Mouse (Mus musculus) testis, adult 2 months (tissue): ENCODE results near the gene Hilpda. TPM values are rescaled to one million over a fixed set of nuclear protein-coding genes. Genes with fewer than 3 reads are reported as not detected.
A peak's percentile ranks its signal among the peaks of the same experiment; 100 is the strongest.

Experiments
- H3K27ac ChIP-seq: fragments of 200-500 bp; 2 replicates; pipeline ENCODE4 v1.5.1; 2012; ENCODE audit warnings: low read depth, low read length; ENCODE audit not compliant: control insufficient read depth, insufficient read depth
- H3K27me3 ChIP-seq: fragments of 200-500 bp; 2 replicates; pipeline ENCODE4 v1.6.1; 2012; ENCODE audit warnings: mild to moderate bottlenecking, low read length, moderate library complexity; ENCODE audit not compliant: control insufficient read depth, insufficient read depth
- H3K36me3 ChIP-seq: fragments of 200-500 bp; 2 replicates; pipeline ENCODE4 v1.6.1; 2012; ENCODE audit warnings: mild to moderate bottlenecking, low read length; ENCODE audit not compliant: control insufficient read depth, insufficient read depth
- H3K4me1 ChIP-seq: fragments of 200-500 bp; 2 replicates; pipeline ENCODE4 v1.6.1; 2012; ENCODE audit warnings: low read length; ENCODE audit not compliant: control insufficient read depth, insufficient read depth
- H3K4me3 ChIP-seq: fragments of 200-500 bp; 2 replicates; pipeline ENCODE4 v1.5.1; 2012; ENCODE audit warnings: low read depth, mild to moderate bottlenecking, low read length, moderate library complexity, mixed read lengths; ENCODE audit not compliant: control insufficient read depth
- CTCF ChIP-seq: fragments of 200-500 bp; IDR thresholded peaks from 2 replicates; pipeline ENCODE4 v1.5.1; 2012; ENCODE audit warnings: low read depth, mild to moderate bottlenecking, inconsistent platforms, low read length, moderate library complexity; ENCODE audit not compliant: control insufficient read depth, insufficient read depth, insufficient replicate concordance
- POLR2A ChIP-seq: fragments of 200-500 bp; IDR thresholded peaks from 2 replicates; pipeline ENCODE4 v1.6.1; 2012; ENCODE audit warnings: low read depth, mild to moderate bottlenecking, inconsistent platforms, low read length, moderate library complexity; ENCODE audit not compliant: control insufficient read depth
- polyA plus RNA-seq: library from polyadenylated mRNA; depleted of rRNA; stranded (reverse); fragments of >200 nt; gene quantifications from 2 replicates; pipeline ENCODE4 v1.2.3, GENCODE M21; 2012; rRNA removed

The Hilpda gene
- 54.0 and 56.2 TPM in 2 replicates for polyA plus RNA-seq

GRCm38 (mm10) chr6:29272312-29273072 lies at the start of gene Hilpda:
Hilpda (plus strand) TSS chr6:29272488.
- no peaks in the 10 kb centered on the region for H3K36me3 ChIP-seq
- peaks cover 9% of the 10 kb centered on the region for H3K4me1 ChIP-seq
- H3K4me3 ChIP-seq: peak within 1 kb of the TSS; percentile 88
- peak within 1 kb of the TSS; percentile 88 for H3K27ac ChIP-seq
- no peaks in the 10 kb centered on the region for H3K27me3 ChIP-seq
- TF ChIP-seq CTCF (no peak), POLR2A (peak; percentile 97)

GRCm38 (mm10) chr6:29229265-29229913 lies 42.9 kb upstream of the Hilpda start:
- Histone ChIP-seq H3K27me3 (no peaks in the 10 kb centered on the region), H3K27ac (no peak overlapping the region), H3K36me3 (no peaks in the 10 kb centered on the region), H3K4me3 (no peak overlapping the region), H3K4me1 (no peaks in the 10 kb centered on the region)
- no peak for TF ChIP-seq CTCF
- no peak for TF ChIP-seq POLR2A

DNA sequence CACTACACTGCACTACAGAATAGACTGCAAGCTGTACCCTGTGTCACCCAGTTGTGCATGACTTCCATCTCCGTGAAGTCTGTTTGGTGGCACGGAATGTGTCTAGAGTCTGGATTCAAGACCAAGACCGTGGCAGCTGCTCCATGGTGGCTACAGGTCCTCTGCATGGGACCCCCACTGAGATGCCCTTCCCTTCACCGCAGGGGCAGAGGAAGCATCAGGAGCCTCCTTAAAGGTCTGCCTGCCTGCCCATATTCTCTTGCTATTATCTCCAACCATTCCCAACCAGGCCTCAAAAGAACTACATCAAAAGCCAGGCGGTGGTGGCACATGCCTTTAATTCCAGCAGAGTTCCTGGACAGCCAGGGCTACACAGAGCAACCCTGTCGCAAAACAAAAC lies 41.9 kb upstream of the Hilpda start:
- TF ChIP-seq POLR2A: no peak

GRCm38 (mm10) chr6:29231799-29232198 lies 40.5 kb upstream of the Hilpda start:
- Histone ChIP-seq H3K4me3 (no peak overlapping the region), H3K27ac (no peak overlapping the region), H3K36me3 (no peaks in the 10 kb centered on the region), H3K4me1 (no peaks in the 10 kb centered on the region), H3K27me3 (no peaks in the 10 kb centered on the region)
- TF ChIP-seq CTCF (no peak), POLR2A (no peak)

More for the DNA sequence above, 41.9 kb upstream of the Hilpda start:
- no peaks in the 10 kb centered on the region for H3K4me1 ChIP-seq
- no peak overlapping the region for H3K27ac ChIP-seq
- H3K36me3 ChIP-seq: no peaks in the 10 kb centered on the region
- no peaks in the 10 kb centered on the region for H3K27me3 ChIP-seq
- H3K4me3 ChIP-seq: no peak overlapping the region

GRCm38 (mm10) chr6:29232321-29232720 lies 40.0 kb upstream of the Hilpda start:
- Histone ChIP-seq H3K4me1 (no peaks in the 10 kb centered on the region), H3K27me3 (no peaks in the 10 kb centered on the region), H3K27ac (no peak overlapping the region), H3K36me3 (no peaks in the 10 kb centered on the region), H3K4me3 (no peak overlapping the region)
- no peak for TF ChIP-seq POLR2A

DNA sequence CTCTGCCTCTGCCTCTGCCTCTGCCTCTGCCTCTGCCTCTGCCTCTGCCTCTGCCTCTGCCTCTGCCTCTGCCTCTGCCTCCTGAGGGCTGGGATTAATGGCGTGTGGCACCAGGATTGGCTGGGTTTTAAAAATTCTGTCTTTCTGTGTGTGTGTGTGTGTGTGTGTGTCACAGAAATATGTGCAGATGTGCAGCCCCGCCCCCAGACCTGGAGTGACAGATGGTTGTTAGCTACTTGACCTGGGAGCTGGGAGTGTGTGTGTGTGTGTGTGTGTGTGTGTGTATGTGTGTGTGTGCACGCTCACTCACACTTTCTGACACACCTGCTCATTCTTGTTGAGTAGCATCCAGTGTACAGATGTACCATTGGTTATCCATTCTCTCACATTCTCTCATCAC lies 38.6 kb upstream of the Hilpda start:
- Histone ChIP-seq H3K4me3 (no peak overlapping the region), H3K4me1 (no peaks in the 10 kb centered on the region), H3K36me3 (no peaks in the 10 kb centered on the region), H3K27ac (no peak overlapping the region), H3K27me3 (no peaks in the 10 kb centered on the region)
- TF ChIP-seq CTCF (no peak), POLR2A (no peak)

DNA sequence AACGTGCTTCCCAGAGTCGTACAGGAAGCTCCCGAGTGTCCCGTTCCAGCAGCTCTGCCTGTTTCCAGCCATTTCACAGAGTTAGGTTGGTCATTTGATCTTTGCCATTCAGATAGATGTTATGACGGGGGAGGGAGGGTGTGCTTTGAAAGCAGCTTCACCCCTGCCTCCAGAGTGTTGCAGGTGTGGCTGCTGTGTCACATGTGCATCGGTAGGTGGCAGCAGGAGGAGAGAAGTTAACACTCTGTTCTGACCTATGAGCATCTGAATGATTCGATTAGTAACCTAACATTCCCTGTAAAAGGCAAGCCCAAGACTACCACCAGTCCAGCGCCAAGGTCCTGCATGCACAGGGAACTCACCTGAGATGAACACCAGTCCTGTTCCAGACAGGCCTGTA lies 38.0 kb upstream of the Hilpda start:
- H3K36me3 ChIP-seq: no peaks in the 10 kb centered on the region
- H3K4me3 ChIP-seq: no peak overlapping the region
- no peaks in the 10 kb centered on the region for H3K4me1 ChIP-seq
- no peak for TF ChIP-seq POLR2A
- peak; percentile 50; the same call in 1 of the 2 replicates for TF ChIP-seq CTCF
- no peak overlapping the region for H3K27ac ChIP-seq
- no peaks in the 10 kb centered on the region for H3K27me3 ChIP-seq
